9 mouse cellular contexts compared by ENCODE assay signal in the genomic region with DNA sequence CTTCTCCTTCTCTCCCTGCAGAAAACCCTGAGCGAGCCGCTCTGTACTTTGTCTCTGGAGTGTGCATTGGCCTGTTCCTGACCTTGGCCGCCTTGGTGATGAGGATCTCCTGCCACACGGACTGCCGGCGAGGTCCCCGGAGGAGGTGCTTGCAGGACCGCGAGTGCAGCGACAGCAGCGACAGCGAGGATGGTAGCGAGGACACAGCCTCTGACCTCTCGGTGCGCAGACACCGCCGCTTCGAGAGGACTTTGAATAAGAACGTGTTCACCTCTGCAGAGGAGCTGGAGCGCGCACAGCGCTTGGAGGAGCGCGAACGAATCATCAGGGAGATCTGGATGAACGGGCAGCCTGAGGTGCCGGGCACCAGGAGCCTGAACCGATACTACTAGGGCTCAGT. TPM values are rescaled to one million over a fixed set of nuclear protein-coding genes. Genes with fewer than 3 reads are reported as not detected.
DNase-seq lines count a peak whose midpoint lies in the region; ATAC-seq and TF ChIP-seq lines count a peak whose summit lies in the region.
"Had no signal": no experiment of that assay in that cellular context is flagged by ENCODE, and none has a peak within 500 bp of the region (broad histone marks: within the 10 kb centered on the region; RNA-seq: fewer than 3 reads in every experiment).

No protein-coding gene starts in this region.

- H3K9ac ChIP-seq in hindbrain, postnatal 0 days (replicated peaks; ENCODE audit: low read length): peak overlapping the region; percentile 21; the same call in 1 of the 2 replicates
- peak overlapping the region; percentile 44; the same call in 1 of the 2 replicates for H3K9ac ChIP-seq in midbrain, postnatal 0 days (replicated peaks; ENCODE audit: low read length, poor library complexity, severe bottlenecking)
- H3K9ac ChIP-seq: limb, embryonic 15.5 days had no signal

- peak; percentile 24 to 26 for DNase-seq in cerebellum, postnatal 10 days
- no peak for DNase-seq in cerebellum, adult 11 months
- DNase-seq in right cerebral cortex, adult 18-20 months: peak; percentile 5
- DNase-seq in right cerebral cortex, postnatal 14 days: no peak
- DNase-seq in hindbrain, postnatal 0 days (ENCODE audit: low spot score): peak; percentile 18
- DNase-seq in midbrain, postnatal 0 days (ENCODE audit: low spot score): no peak
- DNase-seq in B cell, adult 2 months: no peak
- no peak for DNase-seq in testis, postnatal 10 days (ENCODE audit: low spot score)

- H3K27ac ChIP-seq in hindbrain, postnatal 0 days: no peak overlapping the region
- H3K27ac ChIP-seq in midbrain, postnatal 0 days (ENCODE audit: low read depth, low read length): no peak overlapping the region
- H3K27ac ChIP-seq: limb, embryonic 15.5 days had no signal

- no peaks in the 10 kb centered on the region for H3K9me3 ChIP-seq in hindbrain, postnatal 0 days (ENCODE audit: low read length)
- no peaks in the 10 kb centered on the region for H3K9me3 ChIP-seq in midbrain, postnatal 0 days (ENCODE audit: low read length)
- H3K9me3 ChIP-seq: limb, embryonic 15.5 days had no signal

- peak overlapping the region; percentile 33 for H3K4me3 ChIP-seq in hindbrain, postnatal 0 days (ENCODE audit: low read length)
- H3K4me3 ChIP-seq in midbrain, postnatal 0 days (ENCODE audit: low read depth, low read length): peak overlapping the region; percentile 36
- H3K4me3 ChIP-seq: limb, embryonic 15.5 days had no signal

- peak overlapping the region; percentile 64 for H3K4me2 ChIP-seq in hindbrain, postnatal 0 days (ENCODE audit: low read depth, low read length)
- peak overlapping the region; percentile 73 for H3K4me2 ChIP-seq in midbrain, postnatal 0 days (ENCODE audit: low read depth, low read length, poor library complexity, severe bottlenecking)
- H3K4me2 ChIP-seq: limb, embryonic 15.5 days had no signal

- WGBS in hindbrain, postnatal 0 days: 2% methylated on average over 28 of the region's 28 CpGs
- 2% methylated on average over 28 of the region's 28 CpGs for WGBS in midbrain, postnatal 0 days

- H3K4me1 ChIP-seq in hindbrain, postnatal 0 days (ENCODE audit: insufficient read depth, low read length): no peaks in the 10 kb centered on the region
- no peaks in the 10 kb centered on the region for H3K4me1 ChIP-seq in midbrain, postnatal 0 days (ENCODE audit: insufficient read depth, low read length)

- 0 out of 2 replicates have a peak, but pooled peaks have one; percentile 43 for ATAC-seq in hindbrain, postnatal 0 days
- 0 out of 2 replicates have a peak, but pooled peaks have one; percentile 23 for ATAC-seq in midbrain, postnatal 0 days (ENCODE audit: low FRiP score)

- no peaks in the 10 kb centered on the region for H3K27me3 ChIP-seq in hindbrain, postnatal 0 days (ENCODE audit: insufficient read depth, low read length)
- H3K27me3 ChIP-seq in midbrain, postnatal 0 days (ENCODE audit: insufficient read depth, low read length): peaks cover 4% of the 10 kb centered on the region; the same call in 1 of the 2 replicates
- H3K27me3 ChIP-seq: limb, embryonic 15.5 days had no signal

- TF ChIP-seq CTCF in hindbrain, postnatal 0 days (IDR thresholded peaks at IDR 0.05; ENCODE audit: low read depth): no peak
- no peak for TF ChIP-seq CTCF in midbrain, postnatal 0 days (IDR thresholded peaks at IDR 0.05)

- no peaks in the 10 kb centered on the region for H3K36me3 ChIP-seq in hindbrain, postnatal 0 days (ENCODE audit: insufficient read depth, low read length)
- no peaks in the 10 kb centered on the region for H3K36me3 ChIP-seq in midbrain, postnatal 0 days (ENCODE audit: insufficient read depth, low read length)

RNA-seq across cellular contexts. Expression of a gene that starts 50.9 kb away (rescaled TPM):
- total RNA-seq in hindbrain, postnatal 0 days (2014; rRNA removed): 1.2 and 2.8 TPM in 2 replicates
- 1.8 and 2.1 TPM in 2 replicates for polyA plus RNA-seq in hindbrain, postnatal 0 days (2015; fragmentation: Nextera tagmentation; extraction: Ambion mirVana)
- 0.66 and 2.8 TPM in 2 replicates for total RNA-seq in midbrain, postnatal 0 days (2014; rRNA removed)
- 0.64 and 0.91 TPM in 2 replicates for polyA plus RNA-seq in midbrain, postnatal 0 days (2015; fragmentation: Nextera tagmentation; extraction: Ambion mirVana)

Comparison
In these comparisons a context has a peak if more than half of its experiments do, and no peak if none do; other contexts are left out.
1. DNase-seq: peak in cerebellum, postnatal 10 days (2 of 2), right cerebral cortex, adult 18-20 months (single experiment) and hindbrain, postnatal 0 days (single experiment); none in cerebellum, adult 11 months (single experiment), right cerebral cortex, postnatal 14 days (single experiment), midbrain, postnatal 0 days (single experiment), B cell, adult 2 months (0 of 2) and testis, postnatal 10 days (single experiment).